Mouse (Mus musculus) embryo, embryonic 11 days (tissue): ENCODE data around the gene Tnni2.
"Not testable (repeated sequence)": the region's sequence is repeated elsewhere in the genome, so short reads cannot be mapped to it uniquely, and the experiment has no call there.

ENCODE experiments used
- DNase-seq: peaks from one replicate; pipeline ENCODE4 v3.0.0-alpha.2; 2015

Tnni2 gene

DNA sequence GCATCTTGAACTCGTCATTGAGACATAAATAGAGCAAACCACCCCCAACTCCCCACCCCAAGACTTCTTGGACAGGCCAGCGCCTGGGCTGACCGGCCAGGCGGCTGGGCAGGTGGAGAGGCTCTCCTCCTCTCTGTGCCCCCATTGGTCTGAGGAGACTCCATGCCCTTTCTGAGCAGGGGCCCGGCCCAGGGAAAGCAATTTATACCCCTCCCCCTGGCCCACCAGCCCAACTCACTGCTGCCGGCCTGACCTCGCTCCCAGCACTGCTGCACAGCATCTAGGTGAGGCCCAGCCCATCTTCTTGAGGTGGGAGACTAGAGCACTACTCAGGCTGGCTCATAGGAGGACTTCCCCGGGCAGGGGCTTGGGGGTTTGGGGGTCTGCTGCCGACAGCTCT is at the start of gene Tnni2:
Gene Tnni2, plus strand, starts transcription at position 224 of the 400 bp plus-strand sequence.
- DNase-seq: no peak

- peak; percentile 27 for DNase-seq
These were observed 48.4 kb upstream of the Tnni2 start for GRCm38 (mm10) chr7:142393191-142393590.

DNA sequence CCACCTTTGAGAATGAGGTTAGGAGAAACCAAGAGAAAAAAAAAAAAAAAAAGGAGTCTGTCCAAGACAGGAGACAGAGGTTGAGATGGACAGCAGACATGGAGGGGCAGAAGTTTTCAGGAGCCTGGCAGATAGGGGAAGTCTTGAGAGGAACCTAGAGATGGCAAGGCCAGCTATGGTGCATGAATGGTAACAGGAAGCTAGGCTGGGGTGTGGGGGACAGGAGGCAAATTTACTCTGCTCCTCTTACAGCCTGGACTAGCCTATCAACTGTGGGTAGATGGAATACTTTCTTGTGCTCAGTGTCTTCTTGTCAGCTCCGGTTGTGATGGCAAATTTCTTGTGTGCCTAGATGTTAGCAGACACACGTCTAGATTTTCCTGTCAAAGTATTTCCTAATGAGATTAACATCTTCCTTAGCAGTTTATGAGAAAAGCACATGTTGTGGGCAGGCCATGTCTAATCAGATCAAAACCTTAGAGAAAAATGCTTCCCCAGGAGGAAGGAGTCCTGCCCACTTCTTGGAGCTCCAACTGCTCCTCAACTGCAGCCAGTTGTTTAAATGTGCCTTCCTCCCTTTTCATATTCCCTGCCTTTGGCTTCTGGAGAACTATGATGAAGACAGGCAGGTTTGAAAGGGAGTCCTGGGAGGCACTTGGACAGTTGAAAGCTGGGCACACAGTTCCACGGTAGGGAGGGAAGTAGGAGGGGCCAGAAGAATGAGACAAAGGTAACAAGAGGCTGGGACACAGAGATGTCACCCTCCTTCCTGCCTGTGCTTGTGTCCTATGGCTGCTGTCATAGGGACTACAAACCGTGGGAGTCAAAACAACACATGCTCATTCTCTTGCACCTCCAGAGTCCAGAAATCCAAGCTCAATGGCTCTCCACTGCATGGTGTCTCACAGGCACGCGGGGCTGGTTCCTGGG is 47.1 kb upstream of the Tnni2 start:
- no peak for DNase-seq

GRCm38 (mm10) chr7:142395472-142395871 is 46.1 kb upstream of the Tnni2 start:
- DNase-seq: no peak

GRCm38 (mm10) chr7:142396611-142397010 is 45.0 kb upstream of the Tnni2 start:
- no peak for DNase-seq

DNA sequence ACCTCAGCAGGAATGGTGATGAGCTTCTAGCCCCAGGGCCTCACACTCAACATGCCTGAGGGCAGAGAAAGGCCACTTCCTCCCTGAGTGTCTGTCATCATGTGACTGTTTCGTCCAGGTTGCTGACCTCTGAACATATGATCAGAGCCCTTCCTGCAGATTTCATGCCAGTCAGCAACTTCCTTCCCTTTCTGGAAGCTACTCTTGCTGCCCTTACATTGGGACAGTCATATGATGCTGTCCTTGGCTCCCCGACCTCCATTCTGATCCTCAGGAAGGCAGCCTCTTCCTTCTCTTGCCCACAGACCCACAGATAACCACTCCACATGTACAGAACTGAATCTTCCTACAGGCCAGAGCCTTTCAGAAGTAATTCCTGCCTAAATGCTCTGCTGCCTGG is 43.6 kb upstream of the Tnni2 start:
- DNase-seq: peak; percentile 17

- DNase-seq: no peak
These were observed 42.4 kb upstream of the Tnni2 start for GRCm38 (mm10) chr7:142399250-142399649.

GRCm38 (mm10) chr7:142400112-142400749 is 41.4 kb upstream of the Tnni2 start:
- no peak for DNase-seq

GRCm38 (mm10) chr7:142400750-142401142 is 40.9 kb upstream of the Tnni2 start:
- DNase-seq: peak; percentile 22

GRCm38 (mm10) chr7:142403591-142403990 is 38.0 kb upstream of the Tnni2 start:
- no peak for DNase-seq

- DNase-seq: not testable (repeated sequence)
These were observed 36.5 kb upstream of the Tnni2 start for GRCm38 (mm10) chr7:142405134-142405533.

GRCm38 (mm10) chr7:142407935-142408334 is 33.7 kb upstream of the Tnni2 start:
- DNase-seq: no peak

- no peak for DNase-seq
These were observed 32.9 kb upstream of the Tnni2 start for GRCm38 (mm10) chr7:142408686-142409085.

DNA sequence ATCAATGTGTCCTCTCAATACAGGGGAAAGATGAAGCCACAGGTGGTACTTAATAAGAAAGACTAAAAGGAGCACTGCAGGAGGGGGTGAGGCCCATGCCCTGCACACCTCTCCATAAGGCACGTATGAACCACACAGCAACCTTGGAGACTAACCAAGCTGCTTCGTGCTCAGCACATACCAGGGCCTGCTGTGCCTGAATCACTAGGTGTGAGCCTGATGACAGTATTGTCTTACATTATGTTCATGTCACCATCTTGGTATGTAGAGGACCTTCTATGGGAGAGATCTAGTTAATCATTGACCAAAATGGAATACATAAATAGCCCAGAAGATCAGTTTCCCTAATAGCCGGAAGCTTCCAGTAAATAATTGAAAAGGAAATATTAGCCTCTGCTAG is 32.0 kb upstream of the Tnni2 start:
- DNase-seq: no peak

DNA sequence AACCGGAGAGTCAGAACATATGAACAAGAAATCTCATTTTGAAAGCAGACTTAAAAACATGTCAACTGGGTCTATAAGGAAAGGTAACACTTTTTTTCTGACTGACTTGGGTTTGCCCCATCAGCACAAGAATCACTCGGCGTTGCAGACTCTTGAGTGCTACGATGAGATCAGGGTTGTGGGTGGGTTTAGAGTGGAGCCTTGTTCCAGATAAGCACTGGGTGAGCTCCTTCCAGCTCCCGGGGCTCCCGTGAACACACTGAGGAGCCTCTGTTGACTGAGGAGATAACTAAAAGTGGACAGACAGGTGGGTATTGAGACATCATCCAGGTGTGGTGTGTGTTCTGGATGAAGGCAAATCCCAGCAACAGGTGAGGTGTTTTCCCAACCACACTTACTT is 28.3 kb upstream of the Tnni2 start:
- no peak for DNase-seq

DNA sequence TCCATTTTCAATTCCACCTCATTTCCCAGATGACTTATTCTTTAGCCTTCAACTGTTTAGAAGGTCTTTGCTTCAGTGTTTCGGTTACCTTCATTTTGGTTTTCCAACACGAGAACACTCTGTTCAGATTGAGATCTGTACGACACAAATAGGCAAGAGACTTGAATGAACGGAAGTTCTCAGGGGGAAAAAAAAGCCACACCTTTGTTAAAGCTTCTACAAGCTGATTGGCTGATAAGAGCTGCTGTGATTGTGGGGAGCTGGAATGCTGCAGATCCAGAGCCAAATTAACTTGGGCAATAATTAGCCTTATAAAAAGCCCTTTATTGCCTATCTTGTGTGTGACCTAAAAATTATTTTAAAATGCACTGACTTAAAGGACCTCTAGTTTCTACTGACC is 26.3 kb upstream of the Tnni2 start:
- no peak for DNase-seq

DNA sequence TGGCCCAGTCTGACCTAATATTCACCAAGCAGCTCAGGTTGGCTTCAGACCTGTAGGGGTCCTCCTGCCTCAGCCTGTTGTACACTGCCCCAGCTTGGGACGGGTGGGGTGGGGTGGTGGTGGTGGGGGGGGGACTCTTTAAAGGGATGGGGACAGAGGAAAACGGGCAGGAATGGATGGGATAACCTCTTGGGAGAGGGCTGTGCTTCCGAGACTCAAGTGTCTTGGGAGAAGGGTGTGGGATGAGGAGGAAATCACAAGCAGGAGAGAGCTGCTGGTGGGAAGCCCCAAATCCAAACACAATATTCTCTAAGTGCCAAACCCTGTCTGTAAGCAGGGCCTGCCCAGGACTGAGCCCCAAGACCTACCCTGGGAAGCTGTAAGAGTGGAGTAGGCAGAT is 25.4 kb upstream of the Tnni2 start:
- no peak for DNase-seq

- DNase-seq: no peak
These were observed 23.6 kb upstream of the Tnni2 start for GRCm38 (mm10) chr7:142418027-142418426.

DNA sequence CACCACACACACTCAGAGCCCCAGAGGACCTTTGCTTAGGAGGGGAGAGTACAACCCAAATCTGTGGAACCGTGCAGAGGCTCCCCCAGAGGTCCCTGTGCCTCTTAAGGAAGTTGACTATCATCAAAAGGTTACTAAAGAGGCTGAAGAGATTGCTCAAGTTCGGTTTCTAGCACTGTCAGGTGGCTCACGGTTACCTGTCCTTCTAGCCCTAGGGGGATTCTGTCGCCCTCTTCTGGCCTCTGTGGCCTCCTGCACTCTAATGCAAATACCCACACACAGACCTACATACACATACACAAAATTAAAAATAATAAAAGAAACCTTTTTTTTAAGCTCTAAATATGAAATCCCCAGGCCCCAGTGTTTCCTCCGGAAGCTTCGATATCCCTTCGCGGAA is 22.9 kb upstream of the Tnni2 start:
- DNase-seq: no peak

DNA sequence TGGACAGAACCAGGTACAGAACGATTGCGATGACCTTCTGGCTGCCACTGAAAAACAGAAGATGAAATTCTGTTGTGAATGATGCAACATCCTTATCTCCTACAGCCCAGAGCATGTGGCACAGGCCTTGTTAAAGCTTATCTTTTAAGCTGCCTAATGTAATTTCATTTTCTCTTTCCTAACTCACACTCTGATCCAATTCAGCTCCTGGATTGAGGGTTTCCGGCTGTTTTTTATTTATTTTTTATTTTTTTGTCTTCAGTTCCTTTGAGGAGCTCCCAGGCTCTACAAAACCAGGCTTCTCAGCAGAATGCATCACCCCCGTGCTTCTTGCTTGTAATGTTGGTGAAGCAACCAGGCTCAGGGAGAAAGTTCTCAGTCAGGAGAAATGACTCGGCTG is 21.7 kb upstream of the Tnni2 start:
- no peak for DNase-seq

DNA sequence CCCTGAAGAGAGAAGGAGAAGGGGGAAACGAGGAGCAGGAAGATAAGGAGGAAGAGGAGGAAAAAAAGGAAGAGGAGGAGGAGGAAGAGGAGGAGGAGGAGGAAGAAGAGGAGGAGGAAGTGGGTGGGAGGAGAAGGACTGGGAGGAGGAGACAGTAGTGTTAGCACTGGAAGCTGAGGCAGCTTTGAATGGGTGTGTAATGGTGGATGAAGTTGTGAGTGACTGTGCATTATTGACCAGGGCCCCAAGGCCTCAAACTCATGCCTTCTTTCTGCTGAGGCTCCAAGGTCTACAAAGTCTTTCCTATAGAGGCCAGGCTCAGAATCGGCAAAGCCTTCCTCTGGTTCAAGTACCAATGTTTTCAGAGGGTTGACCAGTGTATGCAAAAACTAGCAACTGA is 19.8 kb upstream of the Tnni2 start:
- no peak for DNase-seq

DNA sequence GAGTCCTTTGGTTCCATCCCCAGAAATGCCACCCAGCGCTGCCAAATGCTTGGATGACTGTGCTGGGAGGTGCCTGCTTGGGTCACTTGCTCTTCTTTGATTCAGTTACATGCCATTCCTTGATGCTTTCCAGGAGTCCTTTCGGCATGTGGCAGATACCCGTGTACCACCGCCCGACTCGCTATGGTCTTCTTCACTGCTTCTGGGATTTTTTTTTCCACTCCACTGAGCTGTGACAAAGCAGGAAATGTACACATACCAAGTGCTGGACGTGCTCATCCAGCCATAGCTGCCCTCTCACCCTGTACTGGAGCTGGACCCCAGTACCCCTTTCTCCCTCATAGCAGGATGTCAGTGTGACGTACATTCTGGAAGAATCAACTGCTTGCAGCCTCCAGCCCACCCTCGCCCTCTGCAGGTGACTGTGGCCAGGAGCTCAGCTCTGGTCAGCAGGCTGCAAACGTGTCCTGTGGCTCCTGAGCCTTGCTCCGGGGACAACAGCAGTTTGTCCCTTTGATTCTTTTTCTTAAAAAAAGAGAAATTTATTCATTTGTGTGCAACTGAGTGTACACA is 15.9 kb upstream of the Tnni2 start:
- peak; percentile 30 for DNase-seq

DNA sequence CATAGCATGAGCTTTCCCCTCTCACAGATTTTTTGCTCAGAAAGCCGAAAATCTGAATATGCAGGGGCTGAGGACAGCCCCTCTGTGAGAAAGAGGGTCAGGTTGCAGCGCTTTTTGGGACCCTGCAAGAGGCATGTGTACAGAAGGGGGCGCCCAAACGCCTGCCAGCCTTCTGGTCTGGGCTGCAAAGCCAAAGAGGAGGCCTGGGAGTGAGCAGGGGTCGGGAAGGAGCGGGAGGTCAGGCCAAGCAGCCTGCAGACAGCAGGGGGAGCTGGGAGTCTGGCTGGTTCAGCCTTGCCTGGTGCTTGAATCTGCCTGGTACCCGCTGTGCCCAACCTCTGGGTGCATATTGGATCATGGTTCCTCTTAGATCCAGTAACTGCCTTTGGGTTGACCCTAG is 13.4 kb upstream of the Tnni2 start:
- peak; percentile 89 for DNase-seq

- DNase-seq: no peak
These were observed 11.4 kb upstream of the Tnni2 start for GRCm38 (mm10) chr7:142430160-142430678.
